Mouse (Mus musculus): Measurements from ENCODE around the gene Dgkb. TPM values are rescaled to one million over a fixed set of nuclear protein-coding genes. Genes with fewer than 3 reads are reported as not detected.

Dgkb gene
- total and polyA plus RNA-seq, 3 experiments = not detected

DNA sequence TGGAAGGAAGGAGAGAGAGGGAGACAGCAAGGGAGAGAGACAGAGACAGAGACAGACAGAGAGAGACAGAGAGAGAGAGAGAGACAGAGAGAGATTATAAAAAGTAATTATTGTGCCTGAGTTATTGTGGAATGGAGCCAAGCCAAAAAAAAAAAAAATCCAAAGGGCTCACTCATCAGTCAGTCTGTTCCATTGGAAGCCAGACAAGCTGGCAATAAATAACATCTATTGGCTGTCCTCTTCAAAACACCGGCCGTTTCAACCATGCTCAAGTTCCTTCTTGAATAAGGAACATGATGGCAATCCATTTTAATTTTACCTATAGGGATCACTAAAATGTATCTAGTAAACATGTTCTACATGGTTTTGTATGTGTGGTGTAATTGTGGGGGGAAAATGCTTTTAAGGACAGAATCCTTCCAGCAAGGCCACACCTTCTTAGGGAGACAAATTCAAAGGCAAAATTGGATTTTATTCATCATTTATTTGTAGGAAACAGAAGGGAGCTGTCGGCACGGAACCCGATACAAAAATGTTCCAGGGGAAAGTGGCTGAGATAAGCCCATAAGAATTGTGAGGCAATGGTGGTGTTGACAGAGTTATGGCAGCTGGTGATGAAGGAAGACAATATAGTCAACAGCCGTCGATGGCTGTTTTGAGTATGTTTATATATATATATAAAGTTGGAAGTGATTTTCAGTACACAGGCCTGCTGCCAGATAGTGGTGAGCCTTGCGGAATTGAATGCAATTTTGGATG is 3.7 kb downstream of the Dgkb start:
- no peaks in the 10 kb centered on the region for H3K4me1 ChIP-seq (ENCODE audit: control insufficient read depth in 1 of 2, insufficient read depth in 2 of 2)
- no peaks in the 10 kb centered on the region for H3K27me3 ChIP-seq (replicated peaks)
- dilution Hi-C loops (cut with MboI; ENCODE audit: extremely low pct_ligation_motif_present, extremely low pct_unique_long_range_greater_than_20kb, low sequenced_read_pairs) = no loop called here
- H3K36me3 ChIP-seq (replicated peaks in 1 of 2; ENCODE audit: control insufficient read depth in 1 of 2, insufficient read depth in 1 of 2, low read length in 1 of 2) = no peaks in the 10 kb centered on the region
- no peak overlapping the region for H3K4me2 ChIP-seq (ENCODE audit: insufficient read depth, low read depth, poor library complexity, severe bottlenecking)
- no peaks in the 10 kb centered on the region for H3K9me3 ChIP-seq (replicated peaks; ENCODE audit: low read length)
- TF ChIP-seq EP300 (IDR thresholded peaks at IDR 0.05; ENCODE audit: low read length) (no peak), TBP (conservative IDR thresholded peaks at IDR 0.05; ENCODE audit: low read depth, low read length) (no peak), CHD1 (IDR thresholded peaks at IDR 0.05; ENCODE audit: low read depth, low read length) (no peak), MAX (IDR thresholded peaks at IDR 0.05; ENCODE audit: low read length) (no peak), SMC3 (IDR thresholded peaks at IDR 0.05; ENCODE audit: low read depth, low read length) (no peak), KAT2A (IDR thresholded peaks at IDR 0.05; ENCODE audit: insufficient replicate concordance, low read length) (no peak), CTCF (conservative IDR thresholded peaks at IDR 0.05 in 1 of 2, IDR thresholded peaks at IDR 0.05 in 1 of 2; ENCODE audit: low read depth in 2 of 2, low read length in 2 of 2) (no peak), E2F4 (IDR thresholded peaks at IDR 0.05; ENCODE audit: insufficient replicate concordance, low read depth, low read length) (no peak), MAZ (IDR thresholded peaks at IDR 0.05; ENCODE audit: low read depth, low read length) (no peak), MXI1 (IDR thresholded peaks at IDR 0.05; ENCODE audit: low read depth, low read length) (no peak), CHD2 (IDR thresholded peaks at IDR 0.05; ENCODE audit: low read length) (no peak), SIN3A (IDR thresholded peaks at IDR 0.05; ENCODE audit: low read length) (no peak)
- DNase-seq (ENCODE audit: extremely low read depth) = no peak
- H3K9ac ChIP-seq (ENCODE audit: insufficient read depth, low read depth) = no peak overlapping the region
- H3K4me3 ChIP-seq (replicated peaks in 1 of 3; ENCODE audit: low read depth in 2 of 3, low read length in 2 of 3, poor library complexity in 1 of 3) = no peak overlapping the region
- H3K27ac ChIP-seq (ENCODE audit: insufficient read depth, low read depth) = no peak overlapping the region
- no peaks in the 10 kb centered on the region for H3K79me2 ChIP-seq (replicated peaks; ENCODE audit: control insufficient read depth, extremely low read depth, insufficient read depth, poor library complexity, severe bottlenecking)
- in situ Hi-C loops (cut with MboI; ENCODE audit: low pct_ligation_motif_present, low pct_unique_long_range_greater_than_20kb, low sequenced_read_pairs) = no loop called here

GRCm38 (mm10) chr12:37880042-37881017 is 62.8 kb downstream of the Dgkb start:
- no peaks in the 10 kb centered on the region for H3K79me2 ChIP-seq (replicated peaks; ENCODE audit: control insufficient read depth, extremely low read depth, insufficient read depth, poor library complexity, severe bottlenecking)
- H3K9me3 ChIP-seq (replicated peaks; ENCODE audit: low read length) = no peaks in the 10 kb centered on the region
- TF ChIP-seq NELFE (IDR thresholded peaks at IDR 0.05; ENCODE audit: low read depth, low read length) (no peak), HCFC1 (IDR thresholded peaks at IDR 0.05; ENCODE audit: low read depth, low read length) (no peak), IRF4 (IDR thresholded peaks at IDR 0.05; ENCODE audit: low read depth, low read length) (no peak), E2F4 (IDR thresholded peaks at IDR 0.05; ENCODE audit: insufficient replicate concordance, low read depth, low read length) (no peak), JUND (conservative IDR thresholded peaks at IDR 0.05; ENCODE audit: low read depth, low read length) (no peak), MYC (IDR thresholded peaks at IDR 0.05; ENCODE audit: low read depth, low read length) (no peak), TBP (conservative IDR thresholded peaks at IDR 0.05; ENCODE audit: low read depth, low read length) (no peak), ZC3H11A (IDR thresholded peaks at IDR 0.05; ENCODE audit: low read depth, low read length) (no peak), SIN3A (IDR thresholded peaks at IDR 0.05; ENCODE audit: low read length) (no peak), POLR2A (IDR thresholded peaks at IDR 0.05; ENCODE audit: low read depth, low read length) (no peak), RCOR1 (conservative IDR thresholded peaks at IDR 0.05; ENCODE audit: low read depth, low read length) (no peak), MEF2A (IDR thresholded peaks at IDR 0.05; ENCODE audit: borderline replicate concordance, low read depth, low read length) (no peak), ETS1 (conservative IDR thresholded peaks at IDR 0.05; ENCODE audit: low read depth, low read length) (no peak), JUN (IDR thresholded peaks at IDR 0.05; ENCODE audit: insufficient read depth, low read depth, low read length) (no peak), MAX (IDR thresholded peaks at IDR 0.05; ENCODE audit: low read length) (no peak), CHD2 (IDR thresholded peaks at IDR 0.05; ENCODE audit: low read length) (no peak), EP300 (IDR thresholded peaks at IDR 0.05; ENCODE audit: low read length) (no peak), BHLHE40 (IDR thresholded peaks at IDR 0.05; ENCODE audit: low read depth, low read length) (no peak), UBTF (IDR thresholded peaks at IDR 0.05; ENCODE audit: low read depth, low read length) (no peak), USF1 (IDR thresholded peaks at IDR 0.05; ENCODE audit: low read depth, low read length) (no peak)
- H3K4me1 ChIP-seq (ENCODE audit: control insufficient read depth in 1 of 2, insufficient read depth in 2 of 2) = no peaks in the 10 kb centered on the region
- H3K4me3 ChIP-seq (replicated peaks in 1 of 3; ENCODE audit: low read depth in 2 of 3, low read length in 2 of 3, poor library complexity in 1 of 3) = no peak overlapping the region
- H3K4me2 ChIP-seq (ENCODE audit: insufficient read depth, low read depth, poor library complexity, severe bottlenecking) = no peak overlapping the region
- no peak for DNase-seq (ENCODE audit: extremely low read depth)
- dilution Hi-C loops (cut with MboI; ENCODE audit: extremely low pct_ligation_motif_present, extremely low pct_unique_long_range_greater_than_20kb, low sequenced_read_pairs) = no loop called here
- in situ Hi-C loops (cut with MboI; ENCODE audit: low pct_ligation_motif_present, low pct_unique_long_range_greater_than_20kb, low sequenced_read_pairs) = no loop called here
- H3K27ac ChIP-seq (ENCODE audit: insufficient read depth, low read depth) = no peak overlapping the region
- H3K36me3 ChIP-seq (replicated peaks in 1 of 2; ENCODE audit: control insufficient read depth in 1 of 2, insufficient read depth in 1 of 2, low read length in 1 of 2) = no peaks in the 10 kb centered on the region
- no peak overlapping the region for H3K9ac ChIP-seq (ENCODE audit: insufficient read depth, low read depth)
- H3K27me3 ChIP-seq (replicated peaks) = no peaks in the 10 kb centered on the region
